26 mouse cellular contexts compared by ENCODE assay signal in the genomic region with DNA sequence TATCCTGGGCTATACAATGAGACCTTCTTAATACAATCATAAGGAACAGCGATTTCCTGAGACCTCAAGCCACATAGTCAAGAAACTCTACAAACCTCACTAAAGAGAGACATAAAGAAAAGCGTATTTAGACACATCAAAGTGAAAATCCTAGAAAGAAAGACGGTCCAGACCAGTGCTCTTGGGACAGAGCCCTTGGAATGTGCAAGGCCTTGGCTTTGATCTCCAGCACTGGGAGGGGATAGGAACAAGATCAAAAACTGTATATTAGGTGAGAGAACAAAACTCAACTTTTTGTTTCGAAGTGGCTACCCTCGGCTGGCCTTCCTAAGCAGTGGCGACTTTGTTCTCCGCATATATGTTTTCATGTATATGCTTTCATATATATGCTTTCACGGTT. TPM values are rescaled to one million over a fixed set of nuclear protein-coding genes. Genes with fewer than 3 reads are reported as not detected.
DNase-seq lines count a peak whose midpoint lies in the region; ATAC-seq and TF ChIP-seq lines count a peak whose summit lies in the region.
"Had no signal": no experiment of that assay in that cellular context is flagged by ENCODE, and none has a peak within 500 bp of the region (broad histone marks: within the 10 kb centered on the region; RNA-seq: fewer than 3 reads in every experiment).

No protein-coding gene starts in this region.

- no peak for ATAC-seq in heart, embryonic 12.5 days (ENCODE audit: insufficient number of reproducible peaks, low FRiP score)
- ATAC-seq: CD4-positive, CD25-positive, alpha-beta regulatory T cell, adult 4 months; forebrain, embryonic 14.5 days; forebrain, embryonic 16.5 days; Patski had no signal

- no peak overlapping the region for H3K4me3 ChIP-seq in heart, embryonic 12.5 days
- H3K4me3 ChIP-seq in spleen, adult 2 months (ENCODE audit: extremely low read depth, insufficient read depth, insufficient read length): no peak overlapping the region
- H3K4me3 ChIP-seq: embryonic facial prominence, embryonic 13.5 days; embryonic facial prominence, embryonic 15.5 days; erythroblast, embryonic 14.5 days; forebrain, embryonic 10.5 days; forebrain, embryonic 12.5 days had no signal

- 85% methylated on average over 8 of the region's 8 CpGs for WGBS in heart, embryonic 12.5 days
- WGBS in spleen, adult 2 months: 81% methylated on average over 8 of the region's 8 CpGs

- peak; percentile 30 for DNase-seq in adrenal gland, adult 2 months
- DNase-seq in adrenal gland, postnatal 4 days (ENCODE audit: low spot score in 2 of 2): no peak
- peak; percentile 27 for DNase-seq in heart, adult 11 months
- DNase-seq in spleen, adult 2 months (ENCODE audit: low read depth in 1 of 2, low spot score in 2 of 2): no peak
- DNase-seq in spleen, postnatal 36 days (ENCODE audit: low spot score in 2 of 2): no peak
- DNase-seq in ZHBTc4 (ENCODE audit: low read depth, low spot score): peak; percentile 30
- DNase-seq: adrenal gland, postnatal 10 days; cerebellum, adult 11 months; cerebellum, adult 18-20 months; cerebellum, adult 8-10 months; cerebellum, adult 9-11 months; cerebellum, postnatal 14 days; cerebellum, postnatal 36 days; embryo, embryonic 11 days had no signal

- H3K4me1 ChIP-seq in heart, embryonic 12.5 days (replicated peaks): peaks cover 18% of the 10 kb centered on the region
- H3K4me1 ChIP-seq in spleen, adult 2 months (ENCODE audit: control insufficient read depth, insufficient read depth, insufficient read length): peaks cover 24% of the 10 kb centered on the region

- no peaks in the 10 kb centered on the region for H3K27me3 ChIP-seq in heart, embryonic 12.5 days (replicated peaks)
- 0 out of 2 replicates have a peak, but pooled peaks cover 1% of the 10 kb centered on the region for H3K27me3 ChIP-seq in spleen, adult 2 months (ENCODE audit: control insufficient read depth, insufficient read depth, low read length)
- H3K27me3 ChIP-seq: CH12.LX; embryonic facial prominence, embryonic 13.5 days; embryonic facial prominence, embryonic 15.5 days; forebrain, embryonic 12.5 days; Patski had no signal

- H3K9me3 ChIP-seq in heart, embryonic 12.5 days (replicated peaks): no peaks in the 10 kb centered on the region; the same call in 1 of the 2 replicates
- H3K9me3 ChIP-seq: embryonic facial prominence, embryonic 13.5 days; embryonic facial prominence, embryonic 15.5 days; forebrain, embryonic 10.5 days; forebrain, embryonic 12.5 days; G1E had no signal

- no peak for TF ChIP-seq CTCF in spleen, adult 2 months (IDR thresholded peaks at IDR 0.05; ENCODE audit: extremely low read depth, insufficient read depth, insufficient read length, insufficient replicate concordance)

- TF ChIP-seq POLR2A in spleen, adult 2 months (IDR thresholded peaks at IDR 0.05; ENCODE audit: low read depth, low read length): no peak

- H3K4me2 ChIP-seq in heart, embryonic 12.5 days: no peak overlapping the region
- H3K4me2 ChIP-seq: embryonic facial prominence, embryonic 13.5 days; embryonic facial prominence, embryonic 15.5 days; forebrain, embryonic 12.5 days had no signal

- no peaks in the 10 kb centered on the region for H3K36me3 ChIP-seq in heart, embryonic 12.5 days
- H3K36me3 ChIP-seq in spleen, adult 2 months (ENCODE audit: control insufficient read depth, insufficient read depth, low read length): no peaks in the 10 kb centered on the region
- H3K36me3 ChIP-seq: embryonic facial prominence, embryonic 13.5 days; embryonic facial prominence, embryonic 15.5 days; forebrain, embryonic 10.5 days; forebrain, embryonic 12.5 days; G1E had no signal

- no peak overlapping the region for H3K9ac ChIP-seq in heart, embryonic 12.5 days
- H3K9ac ChIP-seq: embryonic facial prominence, embryonic 13.5 days; embryonic facial prominence, embryonic 15.5 days; forebrain, embryonic 12.5 days had no signal

- no peak overlapping the region for H3K27ac ChIP-seq in heart, embryonic 12.5 days (ENCODE audit: poor library complexity, severe bottlenecking)
- peak overlapping the region; percentile 82 for H3K27ac ChIP-seq in spleen, adult 2 months (ENCODE audit: insufficient read depth, low read length)
- H3K27ac ChIP-seq: embryonic facial prominence, embryonic 13.5 days; embryonic facial prominence, embryonic 15.5 days; forebrain, embryonic 10.5 days; forebrain, embryonic 12.5 days had no signal

RNA-seq across cellular contexts. Expression of a gene that starts 3.4 kb away (rescaled TPM):
- 10 to 100 TPM; 32.9 to 34.0 TPM for total RNA-seq in adrenal gland, adult 2 months (2021)
- 8.5 and 10.7 TPM in 2 replicates for polyA plus RNA-seq in adrenal gland, adult 2 months (2012; rRNA removed)
- total RNA-seq in adrenal gland, postnatal 4 days (2021): 10 to 100 TPM; 38.6 to 42.1 TPM
- polyA plus RNA-seq in heart, embryonic 12.5 days (2016; fragmentation: Nextera tagmentation; extraction: Ambion mirVana): 10.4 and 10.6 TPM in 2 replicates
- polyA plus RNA-seq in spleen, adult 2 months (2012; rRNA removed): 12.1 and 12.8 TPM in 2 replicates

Comparison
In these comparisons a context has a peak if more than half of its experiments do, and no peak if none do; other contexts are left out.
1. DNase-seq: peak in adrenal gland, adult 2 months (single experiment), heart, adult 11 months (single experiment) and ZHBTc4 (single experiment); none in adrenal gland, postnatal 4 days (0 of 2), spleen, adult 2 months (0 of 2) and spleen, postnatal 36 days (0 of 2).